Mouse (Mus musculus) CH12.LX (cell line): ENCODE measurements around the gene Krt4.

ENCODE experiments used
- BHLHE40 ChIP-seq: IDR thresholded peaks from 2 replicates; pipeline ENCODE4 v1.6.1; 2011; ENCODE audit warnings: mild to moderate bottlenecking, low read depth, low read length, improper control_type of control experiment
- CHD1 ChIP-seq: IDR thresholded peaks from 2 replicates; pipeline ENCODE4 v1.6.1; 2012; ENCODE audit warnings: low read depth, low read length, improper control_type of control experiment, inconsistent platforms
- CTCF ChIP-seq, 2 experiments: IDR thresholded peaks in 1 of 2; conservative IDR thresholded peaks in 1 of 2; 2 replicates each; pipeline ENCODE4 v1.5.1; 2011 to 2012; ENCODE audit warnings: low read depth in 2 of 2, low read length in 2 of 2, improper control_type of control experiment in 1 of 2, inconsistent platforms in 1 of 2, mild to moderate bottlenecking in 1 of 2, moderate library complexity in 1 of 2
- EP300 ChIP-seq: IDR thresholded peaks from 2 replicates; pipeline ENCODE4 v1.6.1; 2011; ENCODE audit warnings: low read length, improper control_type of control experiment
- HCFC1 ChIP-seq: IDR thresholded peaks from 2 replicates; pipeline ENCODE4 v1.6.1; 2012; ENCODE audit warnings: low read depth, mild to moderate bottlenecking, inconsistent platforms, low read length, improper control_type of control experiment
- KAT2A ChIP-seq: IDR thresholded peaks from 2 replicates; pipeline ENCODE4 v1.6.1; 2012; ENCODE audit warnings: low read length, improper control_type of control experiment, inconsistent platforms; ENCODE audit not compliant: insufficient replicate concordance
- MAX ChIP-seq: IDR thresholded peaks from 2 replicates; pipeline ENCODE4 v1.6.1; 2011; ENCODE audit warnings: low read length, improper control_type of control experiment
- NELFE ChIP-seq: IDR thresholded peaks from 2 replicates; pipeline ENCODE4 v1.6.1; 2011; ENCODE audit warnings: low read depth, low read length, improper control_type of control experiment
- POLR2A ChIP-seq: IDR thresholded peaks from 2 replicates; pipeline ENCODE4 v1.6.1; 2011; ENCODE audit warnings: low read depth, mild to moderate bottlenecking, improper control_type of control experiment, low read length
- SMC3 ChIP-seq: IDR thresholded peaks from 2 replicates; pipeline ENCODE4 v1.6.1; 2011; ENCODE audit warnings: low read depth, low read length, improper control_type of control experiment
- USF1 ChIP-seq: IDR thresholded peaks from 2 replicates; pipeline ENCODE4 v1.6.1; 2014; ENCODE audit warnings: low read depth, mild to moderate bottlenecking, inconsistent platforms, low read length, improper control_type of control experiment
- USF2 ChIP-seq: conservative IDR thresholded peaks from 2 replicates; pipeline ENCODE4 v1.6.1; 2011; ENCODE audit warnings: low read depth, low read length, improper control_type of control experiment
- ZNF384 ChIP-seq: IDR thresholded peaks from 2 replicates; pipeline ENCODE4 v1.6.1; 2012; ENCODE audit warnings: low read depth, low read length, improper control_type of control experiment, inconsistent platforms

GRCm38 (mm10) chr15:101878041-101878440, 46.5 kb downstream of the Krt4 start:
- TF ChIP-seq CTCF (conservative IDR thresholded peaks at IDR 0.05 in 1 of 2, IDR thresholded peaks at IDR 0.05 in 1 of 2; ENCODE audit: low read depth in 2 of 2, low read length in 2 of 2) = no peak
- no peak for TF ChIP-seq MAX
- TF ChIP-seq POLR2A = no peak
- no peak for TF ChIP-seq HCFC1
- TF ChIP-seq SMC3 = no peak
- no peak for TF ChIP-seq KAT2A
- TF ChIP-seq BHLHE40 = no peak
- no peak for TF ChIP-seq NELFE
- no peak for TF ChIP-seq USF2
- no peak for TF ChIP-seq USF1
- TF ChIP-seq EP300 = no peak
- TF ChIP-seq CHD1 = no peak
- TF ChIP-seq ZNF384 = no peak
